Mouse (Mus musculus) ES-Bruce4 (cell line): ENCODE measurements around the gene Hs1bp3. TPM values are rescaled to one million over a fixed set of nuclear protein-coding genes. Genes with fewer than 3 reads are reported as not detected.
A peak's percentile ranks its signal among the peaks of the same experiment; 100 is the strongest.

Source experiments
- H3K27ac ChIP-seq: 2 replicates; pipeline ENCODE4 v1.5.1; 2012; ENCODE audit warnings: low read length, inconsistent platforms; ENCODE audit not compliant: insufficient read depth
- H3K27me3 ChIP-seq: 2 replicates; pipeline ENCODE4 v1.6.1; 2012; ENCODE audit warnings: mild to moderate bottlenecking, low read length, inconsistent platforms; ENCODE audit not compliant: control insufficient read depth, poor library complexity, insufficient read depth, severe bottlenecking
- H3K36me3 ChIP-seq: 2 replicates; pipeline ENCODE4 v1.6.1; 2012; ENCODE audit warnings: inconsistent platforms, mild to moderate bottlenecking, low read length, moderate library complexity; ENCODE audit not compliant: control insufficient read depth, poor library complexity, insufficient read depth, severe bottlenecking
- H3K4me1 ChIP-seq: one replicate; pipeline ENCODE4 v1.8.1; 2011; ENCODE audit warnings: low read length; ENCODE audit not compliant: control insufficient read depth, insufficient read depth
- H3K4me3 ChIP-seq: 2 replicates; pipeline ENCODE4 v1.5.1; 2011; ENCODE audit warnings: low read depth, mild to moderate bottlenecking, low read length
- H3K9ac ChIP-seq: 2 replicates; pipeline ENCODE4 v1.6.1; 2012; ENCODE audit warnings: low read depth, mild to moderate bottlenecking, inconsistent platforms; ENCODE audit not compliant: poor library complexity, severe bottlenecking
- H3K9me3 ChIP-seq: replicated peaks from 2 replicates; pipeline ENCODE4 v1.6.1; 2012; ENCODE audit warnings: mild to moderate bottlenecking, low read length, inconsistent platforms; ENCODE audit not compliant: control insufficient read depth, poor library complexity, insufficient read depth, severe bottlenecking
- CTCF ChIP-seq: IDR thresholded peaks from one replicate; pipeline ENCODE4 v1.8.1; 2011; ENCODE audit warnings: low read depth, low read length
- EP300 ChIP-seq: IDR thresholded peaks from 2 replicates; pipeline ENCODE4 v1.6.1; 2011; ENCODE audit warnings: low read depth, low read length; ENCODE audit not compliant: insufficient read depth
- POLR2A ChIP-seq: IDR thresholded peaks from one replicate; pipeline ENCODE4 v1.8.1; 2011; ENCODE audit warnings: low read length; ENCODE audit not compliant: insufficient read depth
- polyA plus RNA-seq: library from polyadenylated mRNA; stranded (reverse); fragments of >200 nt; gene quantifications from 2 replicates; pipeline ENCODE4 v1.2.4, GENCODE M21; 2011; ENCODE audit warnings: low read depth; ENCODE audit not compliant: missing spikeins, insufficient read depth, insufficient read length

Gene Hs1bp3
- polyA plus RNA-seq, 1 experiment, result 37.5 TPM

DNA sequence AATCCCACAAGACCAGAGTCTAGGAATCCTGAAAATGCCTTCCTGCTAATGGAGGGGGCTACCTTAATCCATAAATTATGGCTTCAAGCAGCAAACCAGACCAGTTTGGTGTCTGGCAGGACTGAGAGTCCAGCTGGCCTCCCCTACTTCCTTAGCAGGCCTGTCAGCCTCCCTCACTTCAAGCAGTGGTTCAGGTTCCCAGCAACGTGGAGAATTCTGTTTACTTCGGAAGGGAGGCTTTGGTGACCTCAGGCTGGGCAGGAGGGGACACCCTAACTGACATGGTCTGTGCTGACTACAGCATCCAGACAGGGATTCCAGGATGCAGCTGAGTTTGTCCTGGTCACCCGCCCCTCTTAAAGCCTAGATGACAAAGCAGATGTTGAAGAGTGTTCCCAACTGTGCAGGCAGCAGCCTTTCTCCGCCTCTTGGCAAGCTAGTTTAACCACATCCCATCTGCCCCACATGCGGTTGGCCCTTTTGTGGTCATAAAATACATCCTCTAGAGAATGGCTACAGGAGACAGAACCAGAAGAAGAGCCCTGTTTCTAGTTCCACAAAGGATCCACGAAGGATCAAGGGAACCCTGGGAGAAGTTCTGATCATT is 17.8 kb upstream of the Hs1bp3 start:
- Histone ChIP-seq H3K27me3 (peaks cover 22% of the 10 kb centered on the region), H3K4me3 (no peak overlapping the region), H3K9me3 (peaks cover 13% of the 10 kb centered on the region), H3K27ac (no peak overlapping the region), H3K4me1 (no peaks in the 10 kb centered on the region), H3K9ac (no peak overlapping the region), H3K36me3 (no peaks in the 10 kb centered on the region)
- no peak for TF ChIP-seq POLR2A
- TF ChIP-seq CTCF, result no peak
- TF ChIP-seq EP300, result no peak

DNA sequence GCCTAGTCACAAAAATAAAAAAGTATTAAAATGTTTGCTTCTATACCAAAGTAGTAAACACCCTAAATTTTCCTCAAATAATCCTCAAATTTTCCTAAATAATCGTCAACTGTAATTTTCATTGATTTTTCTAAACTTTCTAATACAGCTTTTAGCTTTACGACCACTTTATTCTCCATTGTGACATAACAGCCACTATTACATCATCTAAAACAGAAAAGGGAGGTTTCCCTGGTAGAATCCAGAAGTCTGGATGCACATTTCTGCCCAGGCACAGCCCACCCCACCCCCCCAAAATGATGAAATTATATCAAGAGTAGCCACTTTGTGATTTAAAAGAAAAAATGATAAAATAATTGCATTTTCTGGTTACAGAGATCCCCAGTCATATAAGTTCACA is 17.1 kb upstream of the Hs1bp3 start:
- Histone ChIP-seq H3K36me3 (no peaks in the 10 kb centered on the region), H3K27me3 (peaks cover 29% of the 10 kb centered on the region), H3K4me1 (no peaks in the 10 kb centered on the region), H3K9me3 (peaks cover 14% of the 10 kb centered on the region), H3K4me3 (no peak overlapping the region), H3K9ac (no peak overlapping the region), H3K27ac (no peak overlapping the region)
- TF ChIP-seq EP300 (no peak), POLR2A (no peak), CTCF (no peak)

DNA sequence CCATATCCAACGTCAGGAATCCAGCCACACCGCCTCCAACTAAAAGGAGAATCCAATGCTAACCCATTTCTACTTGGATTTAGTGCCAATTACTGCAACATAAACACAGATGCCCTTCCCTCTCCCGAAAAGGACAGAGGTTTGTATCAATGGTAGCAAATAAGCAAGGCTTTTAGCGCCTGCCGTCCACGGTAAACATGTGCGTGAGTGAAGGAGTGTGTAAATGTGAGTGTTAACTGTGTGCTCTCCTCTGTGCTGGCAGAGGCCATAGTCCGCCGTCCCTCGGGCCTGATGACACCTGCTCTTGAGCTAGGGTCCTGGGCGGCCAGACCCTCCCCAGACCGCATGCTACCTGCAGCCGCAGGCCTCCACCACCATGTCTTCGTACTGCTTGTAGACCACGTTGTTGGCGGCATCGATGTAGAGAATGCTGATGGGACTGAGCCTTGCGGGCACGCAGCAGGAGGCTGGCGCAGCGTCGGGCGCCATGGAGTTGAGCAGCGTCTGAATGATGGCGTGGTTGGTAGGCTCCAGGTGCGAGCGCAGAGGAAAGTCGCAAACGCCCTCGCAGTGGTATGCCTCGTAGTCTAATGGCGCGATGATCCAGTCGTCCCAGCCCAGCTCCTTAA is 15.5 kb upstream of the Hs1bp3 start:
- Histone ChIP-seq H3K36me3 (no peaks in the 10 kb centered on the region), H3K27ac (no peak overlapping the region), H3K9me3 (peaks cover 14% of the 10 kb centered on the region), H3K27me3 (peaks cover 31% of the 10 kb centered on the region), H3K9ac (peak overlapping the region; percentile 47), H3K4me1 (no peaks in the 10 kb centered on the region), H3K4me3 (peak overlapping the region; percentile 72)
- no peak for TF ChIP-seq EP300
- no peak for TF ChIP-seq CTCF
- no peak for TF ChIP-seq POLR2A

DNA sequence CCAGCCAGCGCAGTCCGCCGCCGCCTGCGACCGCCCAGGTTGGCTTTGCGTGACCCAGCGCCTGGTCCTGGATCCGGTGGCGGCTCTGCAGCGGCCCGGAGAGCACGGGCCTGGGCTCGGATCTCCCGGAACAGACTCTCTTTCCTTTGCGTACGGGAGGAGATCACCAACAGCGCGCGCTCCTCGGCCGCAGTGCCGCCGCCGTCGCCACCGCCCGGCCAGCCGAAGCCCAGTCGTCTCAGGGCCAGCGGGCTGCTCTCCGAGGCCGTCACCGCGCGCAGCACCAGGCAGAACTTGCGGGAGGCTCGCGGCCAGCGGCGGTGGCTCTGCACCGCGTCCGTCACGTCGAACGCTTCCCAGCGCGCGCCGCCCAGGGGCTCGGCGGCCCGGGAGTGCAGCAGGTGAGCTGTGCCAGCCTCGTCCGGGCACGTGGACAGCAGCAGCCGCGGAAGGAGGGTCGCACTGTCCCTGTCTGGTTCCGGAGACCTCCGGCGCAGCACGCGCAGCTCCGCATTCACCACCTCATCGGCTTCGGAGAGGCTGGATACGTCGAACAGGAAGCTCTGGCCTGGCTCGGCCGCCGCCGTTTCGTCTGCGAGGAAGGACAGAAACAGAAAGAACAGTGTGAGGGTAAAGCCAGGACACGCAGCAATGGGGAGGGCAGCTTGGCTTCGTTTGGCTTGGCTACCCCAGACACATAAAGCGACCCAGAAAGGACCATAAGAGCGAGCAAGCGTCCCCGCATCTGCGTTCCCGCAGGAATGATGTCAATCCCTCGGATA is 14.7 kb upstream of the Hs1bp3 start:
- Histone ChIP-seq H3K36me3 (no peaks in the 10 kb centered on the region), H3K27ac (no peak overlapping the region), H3K27me3 (peaks cover 31% of the 10 kb centered on the region), H3K4me3 (peak overlapping the region; percentile 60), H3K9me3 (peaks cover 14% of the 10 kb centered on the region), H3K4me1 (no peaks in the 10 kb centered on the region), H3K9ac (peak overlapping the region; percentile 47)
- no peak for TF ChIP-seq EP300

DNA sequence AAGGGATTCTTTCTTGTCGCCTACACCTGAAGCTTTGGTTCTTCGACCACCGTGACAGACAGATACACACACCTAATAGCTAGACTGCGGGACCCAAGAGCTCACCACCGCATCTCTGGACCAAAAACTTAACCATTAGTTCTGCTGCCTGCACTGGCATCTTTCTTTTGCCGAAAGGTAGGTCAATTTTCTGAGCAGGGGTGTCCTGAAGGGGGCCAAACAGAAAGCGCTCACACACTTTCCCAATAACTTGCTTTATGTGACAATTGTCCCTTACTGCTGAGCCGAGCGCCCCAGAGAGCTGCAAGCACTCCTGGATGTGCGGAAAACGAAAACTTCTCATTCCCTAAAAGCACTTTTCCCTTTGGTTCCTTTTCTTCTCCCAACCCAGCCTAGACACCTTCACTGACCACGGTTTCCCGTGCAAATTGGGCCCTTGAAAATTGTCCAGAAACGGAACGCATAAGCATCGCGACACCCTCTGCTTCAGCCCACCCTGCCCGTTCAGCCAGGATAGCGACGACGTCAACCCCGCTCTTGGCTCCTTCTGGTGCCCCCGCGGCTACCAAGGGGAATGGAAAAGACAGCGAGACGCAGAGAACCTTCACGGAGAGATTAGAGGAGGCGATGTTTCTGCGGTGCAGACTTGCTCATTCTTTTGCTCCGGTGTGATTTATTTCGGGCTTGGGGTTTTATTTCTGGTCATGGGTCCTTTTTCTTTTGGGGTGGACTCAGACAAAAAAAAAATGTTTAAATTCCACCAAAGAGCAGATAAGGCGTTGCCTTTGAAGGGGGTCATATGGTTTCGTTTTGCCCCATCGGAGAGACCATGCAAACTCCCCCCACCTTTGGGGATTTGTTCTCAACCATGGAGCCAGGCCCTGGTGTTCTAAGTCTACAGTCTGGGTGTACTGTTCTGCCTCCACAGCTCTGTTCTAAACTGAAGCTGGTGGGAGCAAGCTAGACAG is 13.8 kb upstream of the Hs1bp3 start:
- H3K36me3 ChIP-seq, result no peaks in the 10 kb centered on the region
- H3K9me3 ChIP-seq, result peaks cover 14% of the 10 kb centered on the region
- peaks cover 31% of the 10 kb centered on the region for H3K27me3 ChIP-seq
- no peak for TF ChIP-seq EP300
- no peak for TF ChIP-seq POLR2A
- TF ChIP-seq CTCF, result no peak
- H3K4me1 ChIP-seq, result no peaks in the 10 kb centered on the region
- no peak overlapping the region for H3K27ac ChIP-seq
- no peak overlapping the region for H3K9ac ChIP-seq
- H3K4me3 ChIP-seq, result no peak overlapping the region
